Mouse (Mus musculus) monocyte, adult 2 months (primary cell): Measurements from ENCODE around the gene B230219D22Rik.

Experiments
- DNase-seq, 2 experiments: peaks; one replicate each; pipeline ENCODE4 v3.0.0; 2022; ENCODE audit warnings: low spot score in 2 of 2, low read depth in 1 of 2

Gene B230219D22Rik

GRCm38 (mm10) chr13:55726598-55727119 is 33.7 kb downstream of the B230219D22Rik start:
- no peak for DNase-seq

- peak; percentile 61 to 80 for DNase-seq
These were observed 34.4 kb downstream of the B230219D22Rik start, which contains the start of gene Pcbd2 for GRCm38 (mm10) chr13:55727120-55727838. Gene Pcbd2 (plus strand): TSS chr13:55727368.

DNA sequence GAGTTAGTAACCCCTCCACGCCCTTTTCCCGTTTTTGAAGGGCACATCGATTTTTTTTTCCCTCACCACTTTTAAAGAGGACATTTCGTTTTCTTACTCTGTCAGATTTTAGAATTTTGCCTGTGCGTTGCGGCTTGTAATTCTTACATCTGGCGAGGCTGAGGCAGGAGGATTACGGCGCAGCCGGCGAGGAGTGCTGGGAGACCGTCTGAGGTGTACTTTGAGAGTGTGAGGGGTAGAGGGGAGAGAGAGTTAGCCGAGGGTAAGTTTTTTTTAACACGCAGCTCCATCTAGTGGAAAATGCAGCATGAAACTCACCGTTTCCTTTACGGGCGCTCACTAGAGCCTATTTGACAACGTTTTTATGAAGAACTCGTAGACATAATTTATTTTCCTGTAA is 34.9 kb downstream of the B230219D22Rik start:
- peak in 1 of 2 experiments; percentile 46 for DNase-seq

DNA sequence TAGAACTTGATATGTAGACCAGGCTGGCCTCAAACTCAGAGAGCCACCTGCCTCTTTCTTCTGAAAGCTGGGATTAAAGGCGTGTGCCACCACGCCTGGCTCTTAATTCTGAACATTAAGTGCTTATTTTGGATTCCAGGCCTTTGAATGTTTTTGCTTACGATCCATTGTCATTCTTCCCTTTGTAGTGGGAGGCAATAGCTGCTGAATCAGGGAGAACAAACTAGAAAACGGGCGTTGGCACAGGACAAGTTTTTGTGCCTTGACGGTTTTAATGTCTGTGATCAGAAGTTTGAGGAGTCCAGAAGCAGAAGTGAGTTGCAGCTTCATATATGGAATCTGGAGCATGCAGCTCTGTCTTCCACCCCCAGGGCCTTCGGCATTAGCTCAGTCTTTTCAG is 37.8 kb downstream of the B230219D22Rik start:
- DNase-seq, result no peak

GRCm38 (mm10) chr13:55732121-55732520 is 39.2 kb downstream of the B230219D22Rik start:
- no peak for DNase-seq

- DNase-seq, result no peak
These were observed 40.9 kb downstream of the B230219D22Rik start for GRCm38 (mm10) chr13:55733628-55734502.

DNA sequence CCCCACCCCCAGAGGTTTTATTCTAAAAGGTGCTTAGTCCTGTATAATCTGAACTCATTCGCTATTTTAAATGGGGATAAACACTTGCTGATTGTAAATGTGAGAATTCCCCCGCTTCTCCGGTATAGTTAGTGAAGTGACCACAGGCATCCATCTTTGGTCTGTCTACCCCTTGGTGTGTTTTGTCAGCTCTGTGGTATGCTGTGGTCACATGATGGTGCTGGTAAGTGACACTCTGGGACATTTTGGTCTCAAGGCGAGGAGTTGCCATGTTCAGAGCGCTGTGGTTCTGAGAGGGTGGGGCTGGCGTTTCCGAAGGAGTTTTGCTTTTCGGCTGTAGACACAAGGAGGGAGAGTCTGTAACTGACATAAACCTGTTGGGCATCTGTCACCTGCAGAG is 45.0 kb downstream of the B230219D22Rik start:
- DNase-seq, result no peak

DNA sequence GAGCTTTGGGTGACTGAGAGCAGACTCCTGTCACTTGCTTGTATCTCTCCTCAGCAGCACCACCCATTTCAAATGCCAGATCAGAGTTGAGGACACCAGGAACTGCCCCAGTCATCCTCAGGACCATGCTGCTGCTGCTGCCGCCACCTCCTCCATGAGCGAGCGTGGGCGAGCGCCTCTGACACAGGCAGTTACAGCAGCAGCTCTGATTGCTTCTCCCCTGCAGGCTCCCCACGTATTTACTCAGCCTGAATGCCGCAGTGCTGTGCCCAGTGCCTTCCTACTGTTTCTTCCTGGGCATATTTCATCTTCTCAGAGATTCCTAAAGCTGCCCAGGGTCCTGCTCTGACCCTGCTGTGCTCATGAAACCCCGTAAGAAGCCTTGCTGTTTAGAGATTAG is 49.4 kb downstream of the B230219D22Rik start:
- no peak for DNase-seq
